Mouse (Mus musculus) neural tube, embryonic 11.5 days (tissue): Measurements from ENCODE around the gene Hs2st1. TPM values are rescaled to one million over a fixed set of nuclear protein-coding genes. Genes with fewer than 3 reads are reported as not detected.

Experiments used
- polyA plus RNA-seq: library from polyadenylated mRNA; unstranded; fragments of >200 nt; fragmentation: Nextera tagmentation; extraction: Ambion mirVana; gene quantifications from 2 replicates; pipeline ENCODE4 v1.2.1, GENCODE M21; 2014

The Hs2st1 gene
- polyA plus RNA-seq, 1 experiment from 2014 or later: 18.1 TPM

Other genes with a start within 250 kb of the Hs2st1 start
- 397 and 409 TPM in 2 replicates for gene Selenof, start 123 bp upstream of the Hs2st1 start, polyA plus RNA-seq
- gene Sh3glb1, start 150.2 kb upstream of the Hs2st1 start, polyA plus RNA-seq: 117 and 123 TPM in 2 replicates
- gene Clca3a1, start 190.8 kb upstream of the Hs2st1 start, polyA plus RNA-seq: 0.05 and 0.08 TPM in 2 replicates
- gene Clca3a2, start 249.3 kb upstream of the Hs2st1 start, polyA plus RNA-seq: not detected in 2 replicates